Mouse (Mus musculus): ENCODE results near the gene Cldn24. TPM values are rescaled to one million over a fixed set of nuclear protein-coding genes. Genes with fewer than 3 reads are reported as not detected.

Gene Cldn24
- polyA plus RNA-seq, 1 experiment from 2014 or later: not detected

Other genes with a start within 250 kb of the Cldn24 start
- 8.5 and 10.1 TPM in 2 replicates for gene Ing2, start 146.6 kb upstream of the Cldn24 start, polyA plus RNA-seq (2015; fragmentation: Nextera tagmentation; extraction: Ambion mirVana)
- gene Cdkn2aip, start 108.2 kb upstream of the Cldn24 start, polyA plus RNA-seq (2015; fragmentation: Nextera tagmentation; extraction: Ambion mirVana): 21.3 and 22.2 TPM in 2 replicates
- not detected in 2 replicates for gene Cldn22, start 2.3 kb downstream of the Cldn24 start, polyA plus RNA-seq (2015; fragmentation: Nextera tagmentation; extraction: Ambion mirVana)
- 9.4 and 11.9 TPM in 2 replicates for gene Wwc2, start 168.8 kb downstream of the Cldn24 start, polyA plus RNA-seq (2015; fragmentation: Nextera tagmentation; extraction: Ambion mirVana)